Mouse (Mus musculus) cerebellum, postnatal 14 days (tissue): ENCODE data around the gene Hoxb6.

Experiments
- DNase-seq, 2 experiments: peaks; one replicate each; pipeline ENCODE4 v3.0.0; 2021; ENCODE audit warnings: mixed read lengths in 2 of 2

The Hoxb6 gene

DNA sequence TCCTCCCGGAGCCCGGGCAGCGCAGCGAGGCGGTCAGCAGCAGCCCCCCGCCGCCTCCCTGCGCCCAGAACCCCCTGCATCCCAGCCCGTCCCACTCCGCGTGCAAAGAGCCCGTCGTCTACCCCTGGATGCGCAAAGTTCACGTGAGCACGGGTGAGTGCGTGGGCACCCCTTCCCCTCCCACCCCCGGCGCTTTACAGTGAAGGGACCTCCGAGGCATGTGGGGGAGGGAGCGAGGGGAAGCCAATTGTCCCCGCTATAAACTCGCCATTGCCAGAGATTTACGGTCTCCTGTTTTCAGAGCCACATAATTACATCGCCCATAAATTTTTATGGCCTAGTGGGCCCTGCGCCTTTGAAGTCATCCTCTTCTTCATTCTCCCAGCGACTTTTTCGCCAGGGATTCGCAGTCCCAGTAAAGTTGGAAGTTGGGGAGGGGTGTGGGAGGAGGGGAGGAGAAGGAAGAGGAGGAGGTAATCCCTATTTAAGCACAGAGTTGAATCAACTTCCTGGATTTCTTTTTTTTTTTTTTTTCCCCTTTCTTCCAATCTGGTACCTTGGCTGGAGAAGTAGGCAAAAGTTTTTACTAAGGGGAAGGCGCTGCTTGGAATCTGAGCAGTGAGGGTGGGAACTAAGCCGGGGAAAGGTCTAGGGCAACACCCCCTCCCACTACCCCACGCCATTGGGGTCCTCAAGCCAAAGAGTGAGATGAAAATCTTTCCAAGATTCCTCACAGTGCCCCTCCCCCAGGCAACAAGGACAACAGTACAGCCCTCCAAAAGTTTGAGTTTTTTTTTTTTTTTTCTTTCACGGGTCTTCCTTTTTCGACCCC is 27.0 kb downstream of the Hoxb6 start:
- DNase-seq = no peak

DNA sequence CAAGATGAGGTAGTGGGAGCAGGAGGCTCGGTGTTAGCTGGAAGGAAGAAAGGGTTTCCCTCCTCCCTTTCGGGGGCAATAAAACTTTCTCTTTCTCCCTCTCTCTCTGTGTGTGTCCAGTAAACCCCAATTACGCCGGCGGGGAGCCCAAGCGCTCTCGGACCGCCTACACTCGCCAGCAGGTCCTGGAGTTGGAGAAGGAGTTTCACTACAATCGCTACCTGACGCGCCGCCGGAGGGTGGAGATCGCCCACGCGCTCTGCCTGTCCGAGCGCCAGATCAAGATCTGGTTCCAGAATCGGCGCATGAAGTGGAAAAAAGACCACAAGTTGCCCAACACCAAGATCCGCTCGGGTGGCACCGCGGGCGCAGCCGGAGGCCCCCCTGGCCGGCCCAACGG is 27.6 kb downstream of the Hoxb6 start:
- DNase-seq = no peak

DNA sequence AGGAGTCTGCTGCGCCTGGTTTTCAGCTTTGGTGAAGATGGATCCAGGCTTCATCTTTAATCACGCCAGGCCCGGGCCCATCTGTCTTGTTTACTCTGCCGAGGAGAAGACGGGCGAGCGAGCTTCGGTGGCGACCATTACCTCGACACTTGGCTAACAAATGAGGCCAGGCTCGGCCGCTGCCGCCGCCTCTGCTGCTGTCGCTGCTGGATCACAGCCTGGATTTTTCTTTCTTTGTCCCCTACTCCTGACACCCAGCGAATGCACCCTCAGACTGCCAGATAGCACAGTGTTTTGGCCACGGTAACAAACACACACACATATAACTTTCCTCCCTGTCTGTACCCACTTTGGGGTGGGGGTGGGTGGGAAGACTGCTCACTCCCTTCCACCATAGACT is 28.4 kb downstream of the Hoxb6 start:
- DNase-seq = no peak

DNA sequence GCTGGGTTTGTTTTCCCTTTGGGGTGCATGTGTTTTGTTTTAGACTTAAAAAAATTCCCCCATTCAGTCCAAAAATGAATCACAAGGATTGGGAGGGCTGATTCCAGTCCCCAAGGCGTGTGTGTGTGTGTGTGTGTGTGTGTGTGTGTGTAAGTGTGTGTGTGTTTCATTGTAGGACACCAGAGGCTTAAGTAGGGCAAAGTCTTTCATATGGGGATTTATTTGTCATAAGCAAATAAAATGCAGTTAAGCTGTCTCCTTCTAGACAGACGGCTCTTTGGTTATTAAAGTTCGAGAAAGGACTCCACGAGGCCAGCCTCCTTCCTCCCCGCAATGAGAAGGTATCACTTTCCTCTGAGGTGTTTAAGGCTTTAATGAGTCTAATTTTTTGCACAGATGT is 29.6 kb downstream of the Hoxb6 start:
- no peak for DNase-seq

DNA sequence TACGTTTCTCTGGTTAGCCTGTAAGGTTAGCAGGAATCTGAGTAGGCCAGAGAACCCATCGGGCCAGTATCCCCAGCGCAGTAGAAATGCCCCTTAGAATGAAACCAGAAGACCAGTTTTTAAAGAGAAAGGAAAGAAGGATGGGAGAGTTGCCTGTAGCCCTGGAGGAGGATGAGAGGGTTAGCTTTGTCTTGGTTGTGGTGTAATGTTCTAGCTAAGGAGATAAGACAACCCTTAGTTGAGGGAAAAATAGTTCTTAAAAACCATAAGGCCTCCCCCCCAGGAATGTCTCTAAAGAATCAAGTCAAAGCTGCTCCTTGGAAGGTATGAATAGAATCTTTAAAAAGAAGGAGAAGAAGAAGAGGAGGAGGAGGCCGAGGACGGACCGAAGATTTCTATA is 30.5 kb downstream of the Hoxb6 start:
- no peak for DNase-seq

DNA sequence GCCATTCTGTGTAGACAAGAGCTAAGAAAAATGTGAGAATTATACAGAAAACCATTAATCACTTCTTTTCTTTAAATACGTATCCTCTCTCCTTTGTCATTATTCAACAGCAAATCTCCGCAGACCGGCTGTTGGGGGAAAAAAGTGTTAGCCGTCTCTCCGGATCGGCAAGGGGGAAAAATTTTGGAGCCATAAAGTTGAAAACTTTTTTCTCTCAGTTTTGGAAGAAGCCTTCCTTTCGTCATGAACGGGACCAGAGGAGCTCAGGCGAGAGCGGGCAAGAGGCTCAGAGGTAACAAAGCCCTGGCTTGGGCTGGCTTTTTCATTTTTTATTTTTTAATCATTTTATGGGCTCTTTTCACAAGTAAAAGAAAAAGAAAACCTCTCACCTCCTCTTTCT is 30.9 kb downstream of the Hoxb6 start, which contains the start of gene Hoxb3:
Hoxb3 (plus strand) TSS at position 173 of the 400 bp plus-strand sequence.
- DNase-seq = no peak

DNA sequence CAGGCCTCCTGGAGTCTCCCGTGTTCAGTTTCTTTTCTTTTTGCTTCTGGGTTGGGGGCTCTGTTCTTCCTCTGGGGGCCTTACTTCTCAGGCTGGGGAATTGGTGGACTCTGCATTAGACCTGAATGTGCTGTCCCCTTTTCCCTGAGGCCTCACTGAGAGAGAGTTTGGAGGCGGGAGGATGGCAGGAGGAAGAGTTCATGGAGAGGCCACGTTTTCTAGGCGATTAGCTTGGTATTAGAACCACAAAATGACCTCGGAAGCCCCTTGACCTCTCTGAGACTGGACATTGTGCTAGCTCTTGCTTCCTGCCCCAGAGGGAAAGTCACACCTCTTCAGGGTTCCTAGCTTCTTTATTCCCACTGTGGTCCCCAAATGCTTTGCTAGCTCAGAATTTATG is 31.8 kb downstream of the Hoxb6 start:
- DNase-seq = no peak

DNA sequence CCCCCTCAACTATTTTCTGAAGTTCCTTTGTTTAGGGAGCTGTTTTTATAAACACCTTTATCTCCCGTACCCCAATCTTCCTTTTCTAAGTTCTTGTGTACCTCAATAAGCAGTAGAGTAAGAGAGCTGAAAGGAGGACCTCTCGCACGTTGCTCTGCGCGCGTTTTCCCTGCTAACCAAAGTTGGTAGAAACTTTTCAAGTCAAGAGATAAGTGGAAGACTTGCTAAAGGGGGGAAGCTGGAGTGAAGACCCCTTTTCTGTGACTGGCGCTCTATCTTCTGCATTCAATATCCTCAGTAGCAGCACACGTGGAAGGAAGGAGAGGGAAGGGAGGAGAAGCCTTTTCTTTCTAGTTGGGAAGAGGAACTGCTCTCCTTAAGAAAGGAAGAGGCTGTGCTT is 32.7 kb downstream of the Hoxb6 start:
- no peak for DNase-seq

DNA sequence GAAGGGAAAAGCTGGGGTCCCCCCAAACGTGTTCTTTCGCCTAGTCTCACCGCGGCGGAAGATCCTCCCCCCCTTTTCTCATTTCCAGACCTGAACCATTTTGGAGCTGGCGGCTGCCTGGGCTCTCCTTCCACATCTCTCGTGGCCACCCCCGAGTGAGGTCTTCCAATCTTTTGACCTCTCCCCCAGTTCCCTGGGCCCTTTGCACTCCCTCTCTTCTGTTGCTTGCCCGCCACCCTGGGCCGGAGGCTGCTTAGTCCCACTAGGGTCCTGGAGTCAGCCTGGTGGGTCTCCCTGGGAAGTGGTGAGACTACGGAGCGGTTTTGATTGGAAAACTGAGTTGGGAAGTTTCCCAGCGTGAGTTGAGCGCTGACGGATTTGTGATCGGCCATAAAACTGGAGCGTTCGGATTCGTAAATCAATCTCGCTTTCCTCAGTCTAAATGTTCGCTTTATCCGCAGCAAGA is 33.5 kb downstream of the Hoxb6 start:
- no peak for DNase-seq

DNA sequence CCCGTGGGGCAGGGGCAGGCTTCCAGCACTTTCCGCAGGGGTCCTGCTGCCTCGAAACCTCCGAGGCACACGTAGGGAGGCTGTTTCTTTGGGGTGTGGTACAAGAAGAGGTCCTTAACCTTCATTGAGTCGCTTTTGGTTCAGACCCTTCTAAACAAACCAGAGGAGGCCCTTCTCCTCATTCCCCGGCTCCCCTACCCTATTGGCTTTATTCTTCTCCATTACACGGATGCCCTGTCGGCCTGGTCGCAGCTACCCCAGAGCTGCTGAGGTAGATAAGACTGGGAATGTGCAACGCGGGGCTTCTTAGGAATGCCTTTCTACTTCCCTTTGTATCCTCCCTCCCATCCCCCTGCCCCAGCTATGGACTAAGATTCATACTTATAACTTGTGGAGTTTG is 34.4 kb downstream of the Hoxb6 start:
- no peak for DNase-seq

DNA sequence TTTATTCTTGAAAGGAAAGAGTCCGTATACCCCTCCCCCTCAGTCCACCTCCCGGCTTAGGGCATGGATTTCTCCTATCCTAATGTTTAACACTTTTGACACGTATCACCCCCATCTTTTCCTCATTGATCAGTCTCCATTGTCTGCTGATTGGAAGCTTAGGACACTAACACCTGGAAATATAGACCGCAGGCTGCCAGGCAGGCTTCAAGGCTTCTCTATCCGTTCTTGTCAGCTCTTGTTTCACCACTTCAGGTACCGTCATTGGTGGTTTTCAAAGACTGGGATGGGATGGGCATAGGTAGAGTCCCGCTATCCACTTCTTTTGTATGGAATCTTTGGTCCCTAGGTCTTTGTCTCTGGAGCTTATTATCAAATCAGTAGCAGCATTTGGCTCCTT is 34.8 kb downstream of the Hoxb6 start:
- no peak for DNase-seq

DNA sequence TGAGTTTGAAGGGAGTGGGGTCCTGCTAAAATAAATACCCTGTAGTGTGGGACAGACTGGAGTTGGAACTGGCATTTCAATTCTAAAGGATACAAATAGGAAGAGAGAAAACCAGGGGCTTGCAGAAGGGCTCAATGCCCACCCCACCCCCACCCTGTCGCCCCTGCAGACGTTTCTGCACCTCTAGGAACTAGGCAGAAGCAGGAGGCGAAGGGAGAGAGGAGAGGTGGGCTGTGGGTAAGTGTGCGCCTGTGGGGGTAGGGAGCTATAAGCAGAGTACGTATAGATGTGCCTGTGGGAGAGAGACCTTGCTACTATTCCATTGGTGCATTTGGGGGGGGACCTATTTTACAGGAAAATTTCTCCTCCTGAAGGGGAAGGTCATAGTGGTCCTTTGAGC is 35.5 kb downstream of the Hoxb6 start:
- DNase-seq = no peak

DNA sequence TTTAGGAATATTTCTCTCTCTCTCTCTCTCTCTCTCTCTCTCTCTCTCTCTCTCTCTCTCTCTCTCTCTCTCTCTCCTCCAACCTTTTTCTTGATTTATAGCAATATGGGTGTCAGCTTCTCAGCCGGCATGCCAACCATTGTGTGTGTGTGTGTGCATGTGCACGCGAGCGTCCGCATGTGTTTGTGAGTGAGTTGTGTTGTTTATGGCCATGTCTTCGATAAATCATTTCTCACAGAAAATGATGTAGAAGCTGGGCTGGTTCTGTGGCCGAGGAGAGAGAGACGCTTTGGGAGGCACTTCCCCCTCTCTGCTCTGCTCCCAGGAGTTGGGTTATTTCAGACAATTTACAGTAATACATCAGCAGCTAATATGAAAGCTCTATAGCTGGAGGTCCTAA is 36.3 kb downstream of the Hoxb6 start:
- no peak for DNase-seq

DNA sequence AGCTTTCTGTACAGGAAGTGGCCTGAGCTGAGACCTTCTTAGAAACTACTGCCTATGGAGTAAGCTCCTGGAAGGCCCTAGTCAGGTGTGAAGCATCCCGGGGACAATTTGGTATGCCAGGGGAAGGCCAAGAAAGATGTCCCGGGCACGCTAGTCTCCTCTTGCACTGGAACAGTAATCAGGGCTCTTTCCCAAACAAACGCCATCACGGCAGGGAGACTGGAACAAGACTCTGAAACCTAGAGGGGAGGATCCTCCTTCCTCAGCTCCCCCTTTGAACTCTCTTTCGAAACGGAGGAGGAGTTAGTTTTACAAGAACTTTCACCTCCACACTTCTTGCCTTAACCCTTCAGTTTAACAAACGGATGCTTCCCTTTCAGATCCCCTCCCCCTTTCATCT is 39.8 kb downstream of the Hoxb6 start:
- DNase-seq = no peak

DNA sequence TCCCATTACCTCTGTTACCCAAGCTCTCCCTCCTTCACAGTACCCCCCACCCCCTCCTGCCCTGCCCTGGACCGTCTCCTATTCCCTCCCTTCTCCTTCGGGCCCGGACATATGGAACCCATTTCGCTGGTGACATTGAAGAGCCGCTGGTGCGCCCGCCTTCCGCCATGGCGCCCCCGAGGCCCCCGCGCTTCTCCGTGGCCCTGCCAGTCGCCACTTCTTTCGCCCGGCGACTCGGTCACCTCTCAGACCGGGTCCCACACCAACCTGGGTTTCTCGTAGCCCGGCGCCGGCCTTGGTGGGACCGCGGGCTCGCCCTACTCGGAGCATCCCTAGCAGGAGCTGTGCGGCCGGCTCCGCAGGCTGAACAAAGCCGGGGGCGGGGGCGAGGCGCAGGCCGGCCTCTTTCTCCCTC is 40.3 kb downstream of the Hoxb6 start:
- DNase-seq = no peak

DNA sequence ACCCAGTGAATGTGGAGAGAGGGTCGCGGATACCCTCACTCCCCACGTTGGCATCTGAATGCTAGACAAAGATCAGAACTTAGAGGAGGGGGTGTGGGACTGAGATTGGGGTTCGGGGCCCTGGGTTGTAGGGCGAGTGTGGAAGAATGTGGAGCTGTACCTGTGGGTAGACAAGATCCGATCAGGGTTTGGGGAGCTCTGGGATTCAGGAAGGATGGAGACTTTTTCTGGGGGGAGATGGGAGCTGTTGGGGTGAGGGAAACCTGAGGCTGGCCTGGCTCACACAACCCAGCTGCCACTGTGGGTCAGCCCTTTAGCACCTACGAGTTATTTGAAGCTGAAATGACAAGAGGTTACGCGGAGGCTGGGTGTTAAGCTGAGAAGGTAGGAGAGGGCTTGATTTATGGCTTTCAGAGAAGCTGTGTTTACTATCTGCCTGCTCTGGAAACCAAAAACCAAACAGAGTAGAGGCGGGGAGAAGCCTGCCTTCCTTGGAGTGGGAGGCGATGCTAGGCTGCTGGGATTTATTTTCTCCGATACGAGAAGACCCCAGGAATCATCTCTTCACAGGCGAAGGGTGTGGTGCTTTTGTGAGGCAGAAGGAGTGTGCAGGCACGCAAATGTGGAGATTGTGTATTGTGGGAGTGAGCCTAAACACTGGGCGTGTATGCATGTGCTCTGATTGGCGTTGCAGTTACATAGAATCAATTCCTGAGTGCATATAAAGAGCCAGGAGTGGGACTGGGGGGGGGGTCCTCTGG is 41.1 kb downstream of the Hoxb6 start:
- DNase-seq = no peak

DNA sequence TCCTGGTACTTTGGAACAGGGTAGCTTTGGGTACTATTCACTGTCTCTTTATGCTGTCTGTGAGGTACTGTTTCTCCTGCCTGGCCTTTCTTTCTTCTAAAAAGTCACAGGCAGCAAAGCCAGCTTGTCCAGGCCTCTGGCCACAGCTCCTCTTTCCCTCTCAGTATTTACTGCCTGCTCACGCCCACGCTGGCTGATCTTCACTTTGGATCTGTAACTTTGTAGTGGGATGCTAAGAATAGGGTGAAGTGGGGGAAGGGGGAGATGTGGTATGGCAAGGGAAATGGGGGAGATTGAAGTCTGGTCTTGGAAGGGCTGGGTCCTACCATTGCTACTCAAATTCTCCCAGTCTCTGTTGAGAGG is 41.7 kb downstream of the Hoxb6 start:
- no peak for DNase-seq

DNA sequence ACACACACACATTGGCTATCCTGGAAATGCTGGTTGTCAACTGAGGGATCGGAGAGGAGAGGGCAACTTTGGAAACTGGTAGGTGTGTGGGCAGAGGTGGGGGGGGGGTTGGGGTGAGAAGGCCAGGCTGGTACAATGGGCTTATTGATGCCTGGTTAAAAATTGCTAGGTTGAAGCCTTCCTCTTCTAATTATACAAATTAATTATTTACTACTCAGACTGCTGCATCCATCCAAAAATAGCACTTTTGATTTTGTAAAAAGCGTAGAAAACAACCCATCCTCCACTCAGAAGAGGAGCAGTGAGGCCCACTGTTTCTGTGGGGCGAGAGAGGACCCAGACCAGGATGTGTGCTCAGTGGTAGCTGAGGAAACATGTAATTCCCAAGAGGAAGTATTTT is 42.7 kb downstream of the Hoxb6 start:
- no peak for DNase-seq

DNA sequence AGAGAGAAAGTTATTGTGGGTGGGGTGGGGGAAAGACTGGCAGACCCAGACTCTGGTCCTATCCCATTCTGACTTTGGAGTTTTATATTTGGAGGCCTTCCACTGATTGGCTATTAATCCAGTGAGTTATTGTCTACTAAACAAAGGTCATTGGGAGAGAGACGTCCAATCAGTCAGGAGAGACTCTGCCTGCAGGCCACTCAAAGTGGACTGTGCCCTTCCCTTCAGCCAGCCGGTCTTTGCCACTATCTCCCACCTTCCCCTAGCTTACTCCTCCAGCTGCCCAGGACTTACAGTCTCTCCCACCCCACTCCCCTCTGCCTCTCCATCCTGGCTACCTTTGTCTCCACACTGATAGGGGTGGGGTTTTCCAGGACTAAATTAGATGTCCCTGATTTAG is 44.3 kb downstream of the Hoxb6 start:
- DNase-seq = no peak

DNA sequence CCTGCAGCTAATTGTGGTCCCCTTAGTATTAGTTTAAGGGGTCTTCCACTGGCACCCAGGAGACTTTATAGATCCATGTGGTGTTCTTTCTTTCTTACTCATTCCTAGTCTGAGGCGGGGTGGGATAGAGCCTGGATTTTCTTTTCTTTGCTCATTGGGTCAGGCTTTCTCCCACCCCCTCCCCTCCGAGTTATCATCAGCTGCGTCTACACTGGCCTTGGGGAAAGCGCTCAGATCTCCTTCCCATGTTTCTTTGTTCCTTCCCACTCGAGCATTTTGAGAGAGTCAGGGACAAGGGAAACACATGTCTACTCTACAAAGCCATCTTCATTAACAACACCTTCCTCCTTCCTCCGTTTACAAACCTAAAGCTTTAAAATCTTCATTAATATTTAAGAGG is 44.8 kb downstream of the Hoxb6 start:
- no peak for DNase-seq

DNA sequence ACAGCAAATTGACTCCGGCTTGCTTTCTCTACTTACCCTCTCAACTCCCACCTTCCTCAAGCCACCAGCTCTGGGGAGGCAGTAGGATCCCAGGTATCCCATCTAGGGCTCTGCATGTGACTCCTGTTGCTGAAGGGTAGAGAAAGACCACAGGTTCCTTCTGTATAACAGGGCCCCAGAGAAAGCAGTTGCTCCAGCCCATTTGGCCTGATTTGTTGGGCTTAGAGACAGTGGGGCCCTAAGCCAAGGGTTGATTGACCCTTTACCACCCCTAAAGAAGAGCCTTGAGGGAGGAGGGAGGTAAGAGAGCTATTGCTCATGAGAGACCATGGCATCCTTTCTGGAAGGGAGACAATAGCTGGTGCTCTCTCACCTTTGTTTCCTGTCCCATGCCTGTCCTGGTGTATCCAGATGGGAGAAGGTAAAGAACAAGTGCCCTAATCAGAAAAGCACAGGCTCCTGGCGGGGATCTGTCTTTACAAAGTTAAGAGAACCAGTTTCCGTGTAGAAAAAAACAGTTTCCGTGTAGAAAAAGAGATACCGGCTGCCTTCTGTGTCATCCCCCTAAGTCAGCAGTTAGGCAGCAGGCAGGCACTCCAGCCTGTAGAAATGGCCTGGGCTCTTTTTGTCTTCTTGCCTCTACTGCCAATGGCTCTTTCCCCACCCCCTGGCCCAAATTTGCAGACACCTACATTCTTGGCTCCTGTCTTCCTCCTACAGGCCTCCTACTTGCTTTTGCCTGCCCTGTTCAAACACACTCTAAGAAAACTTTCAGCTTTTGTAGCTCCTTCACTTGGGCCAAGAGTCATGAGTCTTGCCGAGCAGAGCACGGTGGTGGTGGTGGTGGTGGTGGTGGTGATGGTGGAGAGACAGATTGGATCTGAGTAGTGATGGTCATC is 46.9 kb downstream of the Hoxb6 start:
- DNase-seq = no peak

DNA sequence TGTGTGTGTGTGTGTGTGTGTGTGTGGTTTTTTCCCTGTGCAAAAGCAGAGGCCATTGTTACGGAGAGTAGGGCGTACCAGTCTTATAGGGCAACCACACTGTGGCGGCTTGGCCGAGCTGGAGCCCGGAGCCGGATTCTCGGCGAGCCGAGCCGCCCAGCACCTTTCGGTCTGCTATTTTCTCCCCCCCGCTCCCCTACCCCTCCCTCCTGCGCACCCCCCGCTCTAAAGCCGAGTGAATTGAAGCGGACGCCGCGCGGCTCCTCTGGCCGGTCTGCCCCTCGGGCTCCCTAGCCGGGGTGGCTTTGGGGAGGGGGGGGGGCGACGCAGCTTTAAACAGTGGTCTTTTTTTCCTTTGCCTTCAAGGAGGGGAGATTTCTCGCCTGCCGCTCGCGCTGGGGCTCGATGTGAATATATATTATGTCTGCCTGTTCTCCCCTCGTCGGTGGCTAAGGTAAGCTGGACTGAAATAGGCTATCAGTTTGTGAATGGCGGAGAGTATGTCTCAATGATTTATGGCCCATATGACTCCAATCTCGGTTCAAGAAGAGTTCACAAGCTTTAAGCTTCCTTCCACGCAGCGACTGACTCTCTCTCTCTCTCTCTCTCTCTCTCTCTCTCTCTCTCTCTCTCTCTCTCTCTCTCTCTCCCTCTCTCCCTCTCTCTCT is 48.6 kb downstream of the Hoxb6 start:
- DNase-seq = no peak
